Mouse (Mus musculus) thymus, adult 2 months (tissue): Measurements from ENCODE around the gene Eef1a1. TPM values are rescaled to one million over a fixed set of nuclear protein-coding genes. Genes with fewer than 3 reads are reported as not detected.
"Not testable (repeated sequence)": the region's sequence is repeated elsewhere in the genome, so short reads cannot be mapped to it uniquely, and the experiment has no call there.

ENCODE experiments used
- DNase-seq: peaks from one replicate; pipeline ENCODE4 v3.0.0; 2021
- H3K27ac ChIP-seq: fragments of 200-500 bp; 2 replicates; pipeline ENCODE4 v1.5.1; 2012; ENCODE audit warnings: low read length, control low read depth; ENCODE audit not compliant: control insufficient read depth, insufficient read depth
- H3K27me3 ChIP-seq: fragments of 200-500 bp; 2 replicates; pipeline ENCODE4 v1.6.1; 2012; ENCODE audit warnings: mild to moderate bottlenecking, low read length, moderate library complexity, mixed read lengths; ENCODE audit not compliant: control insufficient read depth, insufficient read depth
- H3K36me3 ChIP-seq: fragments of 200-500 bp; 2 replicates; pipeline ENCODE4 v1.6.1; 2012; ENCODE audit warnings: mild to moderate bottlenecking, low read length, moderate library complexity; ENCODE audit not compliant: control insufficient read depth, insufficient read depth
- H3K4me1 ChIP-seq: fragments of 200-500 bp; replicated peaks from 2 replicates; pipeline ENCODE4 v1.6.1; 2012; ENCODE audit warnings: low read length; ENCODE audit not compliant: control insufficient read depth, insufficient read depth
- H3K4me3 ChIP-seq: fragments of 200-500 bp; 2 replicates; pipeline ENCODE4 v1.5.1; 2012; ENCODE audit warnings: mild to moderate bottlenecking, low read length, control low read depth, moderate library complexity; ENCODE audit not compliant: control insufficient read depth, insufficient read depth
- CTCF ChIP-seq: fragments of 200-500 bp; IDR thresholded peaks from 2 replicates; pipeline ENCODE4 v1.5.1; 2012; ENCODE audit warnings: mild to moderate bottlenecking, control low read depth, low read length, moderate library complexity, borderline replicate concordance; ENCODE audit not compliant: control insufficient read depth, poor library complexity, insufficient read depth; ENCODE audit errors: extremely low read depth
- POLR2A ChIP-seq: fragments of 200-500 bp; IDR thresholded peaks from 2 replicates; pipeline ENCODE4 v1.6.1; 2012; ENCODE audit warnings: mild to moderate bottlenecking, low read length, control low read depth, moderate library complexity; ENCODE audit not compliant: control insufficient read depth, poor library complexity, insufficient read depth; ENCODE audit errors: extremely low read depth
- WGBS: fragments of 180-500 bp; shearing (Covaris S2); methylation state at CpG from one replicate; pipeline ENCODE4 v1.1.7; 2018; 5-methylcytosine and 5-hydroxymethylcytosine counted together
- polyA plus RNA-seq: library from polyadenylated mRNA; depleted of rRNA; stranded (reverse); fragments of >200 nt; gene quantifications from 2 replicates; pipeline ENCODE4 v1.2.3, GENCODE M21; 2012

The Eef1a1 gene
- polyA plus RNA-seq, 1 experiment, result 4,171 TPM

DNA sequence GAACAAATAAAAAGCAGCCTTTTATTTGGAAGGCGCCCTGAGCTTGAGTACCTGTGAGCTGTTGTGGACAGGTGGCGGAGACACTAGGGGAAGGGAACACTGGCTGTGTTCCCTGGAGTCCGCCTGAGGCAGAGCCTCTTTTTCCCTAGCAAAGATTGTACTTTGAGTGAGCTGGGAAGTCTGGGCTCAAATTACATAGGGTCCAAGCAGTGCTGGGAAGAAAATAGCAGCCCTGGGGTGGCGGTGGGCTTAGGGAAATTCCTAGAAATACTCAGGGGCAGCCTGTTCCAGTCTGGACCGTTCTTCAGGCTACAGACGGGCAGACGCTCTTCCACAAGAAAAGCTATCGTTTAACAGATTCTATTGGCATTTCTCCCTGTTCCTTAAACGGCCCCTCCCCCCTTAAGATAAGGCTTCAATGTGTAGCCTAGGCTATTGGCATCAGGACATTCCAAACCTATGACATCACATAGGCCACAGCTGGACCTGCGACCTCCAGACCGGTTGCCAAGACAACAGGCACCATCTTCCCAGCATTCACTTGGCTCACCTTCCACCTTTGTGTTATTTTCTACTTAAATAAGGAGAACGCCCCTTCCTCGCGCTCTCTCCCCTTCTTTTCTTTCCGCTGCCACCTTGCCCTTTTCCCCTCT, 31.3 kb upstream of the Eef1a1 start:
- Histone ChIP-seq H3K4me1 (peaks cover 14% of the 10 kb centered on the region), H3K27me3 (no peaks in the 10 kb centered on the region), H3K36me3 (no peaks in the 10 kb centered on the region), H3K27ac (no peak overlapping the region), H3K4me3 (peak overlapping the region; percentile 38)
- no peak for DNase-seq
- WGBS, result 49% methylated on average over 15 of the region's 15 CpGs
- no peak for TF ChIP-seq POLR2A
- no peak for TF ChIP-seq CTCF

DNA sequence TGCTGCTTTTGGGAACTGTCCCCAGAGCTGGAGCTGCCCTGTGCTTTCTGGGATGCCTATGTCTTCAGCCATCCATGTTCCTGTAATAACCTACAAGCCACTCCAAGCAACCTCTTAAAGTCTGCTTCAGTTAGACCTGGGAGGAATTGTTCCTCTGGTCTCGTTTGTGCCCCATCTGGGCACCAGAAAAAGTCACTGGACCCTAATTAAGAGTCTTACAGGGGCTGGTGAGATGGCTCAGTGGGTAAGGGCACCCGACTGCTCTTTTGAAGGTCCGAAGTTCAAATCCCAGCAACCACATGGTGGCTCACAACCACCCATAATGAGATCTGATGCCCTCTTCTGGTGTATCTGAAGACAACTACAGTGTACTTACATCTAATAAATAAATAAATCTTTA, 28.3 kb upstream of the Eef1a1 start:
- not testable (repeated sequence) for H3K27ac ChIP-seq

DNA sequence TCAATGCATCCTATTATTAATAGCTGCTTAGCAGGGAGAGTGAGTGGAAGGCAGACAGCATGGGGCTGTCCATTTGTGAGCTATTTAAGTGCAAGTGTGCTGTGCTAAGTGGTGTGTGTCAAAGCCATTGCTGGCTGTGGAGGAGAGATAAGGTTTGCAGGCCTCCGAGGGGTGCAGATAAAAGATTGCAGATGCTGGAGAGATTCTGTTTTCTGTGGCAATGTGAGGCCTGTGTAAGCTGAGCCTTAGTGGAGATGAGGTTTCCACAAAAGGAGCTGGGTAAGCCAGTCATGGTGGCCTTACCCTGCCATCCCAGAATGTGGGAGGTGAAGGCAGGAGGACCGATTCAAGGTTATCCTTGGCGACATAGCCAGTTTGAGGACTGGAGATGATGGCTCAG, 27.2 kb upstream of the Eef1a1 start:
- 88% methylated on average over 3 of the region's 3 CpGs for WGBS
- Histone ChIP-seq H3K4me1 (peaks cover 10% of the 10 kb centered on the region), H3K27ac (no peak overlapping the region), H3K27me3 (no peaks in the 10 kb centered on the region), H3K4me3 (no peak overlapping the region), H3K36me3 (no peaks in the 10 kb centered on the region)
- DNase-seq, result no peak
- TF ChIP-seq POLR2A (no peak), CTCF (no peak)

More for the DNA sequence above, 28.3 kb upstream of the Eef1a1 start:
- not testable (repeated sequence) for H3K27me3 ChIP-seq, H3K4me3 ChIP-seq, H3K36me3 ChIP-seq, DNase-seq
- WGBS, result 81% methylated on average over 3 of the region's 3 CpGs
- H3K4me1 ChIP-seq, result peaks cover 14% of the 10 kb centered on the region

DNA sequence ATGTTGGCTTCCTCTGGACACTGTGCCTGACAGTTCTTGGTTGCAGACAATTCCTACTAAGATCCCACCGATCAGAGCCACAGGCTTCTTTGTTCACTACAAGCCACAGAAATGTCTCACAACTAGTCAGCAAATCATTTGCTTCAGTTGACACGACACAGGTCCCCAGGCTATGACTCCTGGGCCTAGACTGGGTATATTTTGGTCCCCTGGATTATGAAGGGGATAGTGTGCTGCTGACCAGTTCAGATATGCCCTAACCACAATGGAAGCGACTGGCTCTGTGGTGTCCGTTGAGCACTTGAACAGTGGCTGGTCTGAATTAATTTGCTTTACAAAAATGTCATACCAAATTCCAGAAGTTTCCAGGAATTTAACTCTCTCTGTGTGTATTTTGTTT, 25.7 kb upstream of the Eef1a1 start:
- H3K27me3 ChIP-seq, result no peaks in the 10 kb centered on the region
- no peak for DNase-seq
- H3K4me1 ChIP-seq, result no peaks in the 10 kb centered on the region
- 94% methylated on average over 4 of the region's 4 CpGs for WGBS
- no peak overlapping the region for H3K4me3 ChIP-seq
- no peak overlapping the region for H3K27ac ChIP-seq
- no peak for TF ChIP-seq CTCF
- no peak for TF ChIP-seq POLR2A
- no peaks in the 10 kb centered on the region for H3K36me3 ChIP-seq

DNA sequence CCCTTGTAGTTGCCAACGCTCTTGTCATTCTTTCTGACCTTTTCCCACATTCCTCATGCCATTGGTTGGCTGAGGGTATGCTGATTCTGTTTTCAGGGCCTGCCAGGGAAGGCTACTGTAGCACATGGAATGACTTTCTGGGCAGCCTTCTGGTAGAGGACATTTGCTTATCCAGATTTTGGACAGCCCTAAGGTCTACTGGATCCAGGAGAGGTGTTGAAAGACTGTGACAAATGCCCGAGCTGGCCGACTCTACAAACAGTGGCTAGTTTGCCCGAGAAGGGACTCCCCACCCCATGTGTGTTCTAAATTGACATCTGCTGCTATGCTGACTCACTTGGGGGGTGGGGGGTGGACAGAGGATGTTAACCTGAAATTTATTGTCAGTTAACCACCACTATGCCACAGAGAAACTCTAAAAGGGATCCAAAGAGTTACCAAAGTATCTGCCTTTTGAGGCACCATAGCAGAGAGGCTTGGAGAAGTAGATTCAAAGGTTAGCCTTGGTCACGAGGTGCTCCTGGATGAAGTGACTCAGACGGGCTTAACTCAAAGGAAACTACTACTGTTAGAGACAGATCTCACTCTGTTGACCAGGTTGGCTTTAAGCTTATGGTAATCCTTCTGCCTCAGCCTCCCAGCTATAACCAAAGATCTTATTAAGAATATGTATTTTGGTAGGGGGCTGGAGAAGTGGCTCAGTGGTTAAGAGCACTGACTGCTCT, 25.0 kb upstream of the Eef1a1 start:
- 41% methylated on average over 6 of the region's 6 CpGs for WGBS
- Histone ChIP-seq H3K27ac (no peak overlapping the region), H3K4me3 (no peak overlapping the region), H3K36me3 (no peaks in the 10 kb centered on the region), H3K4me1 (no peaks in the 10 kb centered on the region), H3K27me3 (no peaks in the 10 kb centered on the region)
- DNase-seq, result no peak
- TF ChIP-seq CTCF (no peak), POLR2A (no peak)

DNA sequence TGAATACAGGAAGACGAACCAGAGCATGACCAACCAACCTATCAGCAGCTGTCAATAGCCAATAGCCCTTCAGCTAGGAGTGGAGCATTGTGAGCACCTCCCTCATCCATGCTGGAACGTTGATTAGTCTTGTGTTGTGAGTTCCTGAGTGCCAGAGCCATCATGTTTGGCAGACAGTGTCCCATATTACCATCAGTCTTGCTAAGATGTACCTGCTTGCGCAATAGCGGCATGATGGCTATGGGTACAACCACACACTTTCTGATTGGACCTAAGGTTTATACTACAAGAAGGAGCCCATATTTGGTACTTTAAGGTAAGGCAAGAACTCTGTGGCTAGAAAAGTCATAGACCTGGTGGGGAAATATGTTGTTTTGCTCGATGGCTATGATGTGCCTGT, 22.8 kb upstream of the Eef1a1 start:
- no peak for DNase-seq
- Histone ChIP-seq H3K4me3 (no peak overlapping the region), H3K27me3 (no peaks in the 10 kb centered on the region), H3K36me3 (no peaks in the 10 kb centered on the region), H3K27ac (no peak overlapping the region), H3K4me1 (no peaks in the 10 kb centered on the region)
- WGBS, result 96% methylated on average over 5 of the region's 5 CpGs
- TF ChIP-seq POLR2A, result no peak
- TF ChIP-seq CTCF, result no peak

DNA sequence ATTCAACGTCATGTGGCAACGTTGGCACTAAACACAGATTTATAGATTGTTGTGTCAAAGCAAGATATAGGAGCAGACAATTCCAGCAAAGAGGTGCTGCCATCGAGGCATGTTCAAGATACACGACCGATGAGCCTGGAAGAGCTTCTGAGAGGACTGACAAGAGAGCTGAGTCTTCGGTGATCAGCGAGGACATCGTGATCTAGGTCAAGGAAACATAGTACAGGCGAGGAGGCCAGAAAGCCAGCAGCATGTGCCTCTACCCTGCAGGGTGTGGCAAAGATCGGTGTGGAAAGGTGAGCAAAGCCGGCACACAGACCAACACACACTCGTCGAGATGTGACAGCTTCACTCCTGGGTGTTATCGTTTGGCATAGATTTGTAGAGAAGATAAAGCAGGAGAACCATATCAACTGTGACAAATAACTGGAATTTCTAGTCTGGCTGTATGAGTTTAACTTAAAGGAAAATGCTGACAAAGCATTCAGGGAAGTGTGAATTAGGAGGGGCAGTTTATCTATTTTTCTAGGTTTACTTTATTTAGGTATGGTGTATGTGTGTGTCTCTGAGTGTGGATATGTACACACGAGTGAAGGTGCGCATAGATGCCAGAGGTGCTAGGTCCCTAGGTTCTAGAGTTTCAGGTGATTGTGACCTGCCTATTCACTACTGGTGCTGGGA, 19.3 kb upstream of the Eef1a1 start:
- WGBS, result 94% methylated on average over 16 of the region's 16 CpGs
- no peaks in the 10 kb centered on the region for H3K36me3 ChIP-seq
- no peak overlapping the region for H3K4me3 ChIP-seq
- no peaks in the 10 kb centered on the region for H3K4me1 ChIP-seq
- no peak for DNase-seq
- no peak for TF ChIP-seq POLR2A
- no peak for TF ChIP-seq CTCF
- H3K27me3 ChIP-seq, result no peaks in the 10 kb centered on the region
- H3K27ac ChIP-seq, result no peak overlapping the region
